Mouse (Mus musculus) layer of hippocampus, adult 6 months (tissue): Measurements from ENCODE around the gene Tmem9. TPM values are rescaled to one million over a fixed set of nuclear protein-coding genes. Genes with fewer than 3 reads are reported as not detected.

ENCODE experiments used
- long read RNA-seq, 2 experiments: library from polyadenylated mRNA; unstranded; transcript quantifications; one replicate each; pipeline ENCODE4 v2.0.0; 2019 to 2020
- polyA plus RNA-seq: library from polyadenylated mRNA; unstranded; fragments of <200 nt; fragmentation: Nextera tagmentation; gene quantifications from 2 replicates; pipeline ENCODE4 v1.2.3, GENCODE M21; 2021

Gene Tmem9
- polyA plus RNA-seq, result 103 and 105 TPM in 2 replicates
- long read RNA-seq, experiment 1, transcript Tmem9-201 (6 exons, 1,806 nt), result major isoform, 145 of 159 reads
- long read RNA-seq, experiment 1, partial matches to known transcripts, result 11 of 159 reads
- long read RNA-seq, experiment 1, other reads (novel, unspliced or antisense), result 3 of 159 reads
- long read RNA-seq, experiment 2, transcript Tmem9-201 (6 exons, 1,806 nt), result major isoform, 296 of 320 reads
- long read RNA-seq, experiment 2, partial matches to known transcripts, result 14 of 320 reads
- long read RNA-seq, experiment 2, other reads (novel, unspliced or antisense), result 8 of 320 reads

GRCm38 (mm10) chr1:136007211-136008158 is at the start of gene Tmem9:
Gene Tmem9 (plus strand): TSS chr1:136008150.

GRCm38 (mm10) chr1:136006292-136006748 is 1.6 kb upstream of the Tmem9 start, which contains the start of gene Igfn1:
Gene Igfn1 (minus strand): TSS chr1:136006342.

GRCm38 (mm10) chr1:136050312-136051012 is 42.5 kb downstream of the Tmem9 start, which contains the start of gene Ascl5:
Gene Ascl5 (plus strand): TSS chr1:136050804.

GRCm38 (mm10) chr1:136052547-136052946 is 44.6 kb downstream of the Tmem9 start, which contains the start of gene Cacna1s:
Gene Cacna1s (plus strand): TSS chr1:136052750.

Other genes with a start within 250 kb of the Tmem9 start
- gene Phlda3, start 242.0 kb upstream of the Tmem9 start, polyA plus RNA-seq, result 24.6 and 29.6 TPM in 2 replicates
- gene Tnni1, start 228.7 kb upstream of the Tmem9 start, polyA plus RNA-seq, result 8.6 and 8.7 TPM in 2 replicates
- 0.75 and 1.8 TPM in 2 replicates for gene Lad1, start 189.6 kb upstream of the Tmem9 start, polyA plus RNA-seq
- 1.8 and 2.4 TPM in 2 replicates for gene Tnnt2, start 171.8 kb upstream of the Tmem9 start, polyA plus RNA-seq
- not detected in 2 replicates for gene Pkp1, start 88.9 kb upstream of the Tmem9 start, polyA plus RNA-seq
- gene Igfn1, start 1.8 kb upstream of the Tmem9 start, polyA plus RNA-seq, result 0.36 and 0.87 TPM in 2 replicates
- 0.75 TPM in 1 of 2 replicates, not detected in the other for gene Ascl5, start 42.7 kb downstream of the Tmem9 start, polyA plus RNA-seq
- 0.46 and 0.94 TPM in 2 replicates for gene Cacna1s, start 44.6 kb downstream of the Tmem9 start, polyA plus RNA-seq
- gene Kif21b, start 123.2 kb downstream of the Tmem9 start, polyA plus RNA-seq, result 4.0 and 4.4 TPM in 2 replicates
- gene Mroh3, start 204.7 kb downstream of the Tmem9 start, polyA plus RNA-seq, result 0.14 TPM in 1 of 2 replicates, not detected in the other
- gene Inava, start 226.1 kb downstream of the Tmem9 start, polyA plus RNA-seq, result 0.63 and 1.3 TPM in 2 replicates